Mouse (Mus musculus): Measurements from ENCODE around the gene Tmem178b.

- TF ChIP-seq CTCF (IDR thresholded peaks at IDR 0.05; ENCODE audit: low read depth, low read length) (no peak), TAL1 (conservative IDR thresholded peaks at IDR 0.05; ENCODE audit: low read depth, low read length) (no peak)
These were observed 225.4 kb downstream of the Tmem178b start for GRCm38 (mm10) chr6:40098498-40098897.
